Mouse (Mus musculus): ENCODE results near the gene 2410002F23Rik. TPM values are rescaled to one million over a fixed set of nuclear protein-coding genes. Genes with fewer than 3 reads are reported as not detected.
A peak's percentile ranks its signal among the peaks of the same experiment; 100 is the strongest.

2410002F23Rik gene
- polyA plus RNA-seq, 1 experiment: 68.9 TPM

- Histone ChIP-seq H3K36me3 (ENCODE audit: control insufficient read depth, insufficient read depth) (no peaks in the 10 kb centered on the region), H3ac (ENCODE audit: control insufficient read depth, insufficient read length, low read depth) (no peak overlapping the region), H3K4me3 (ENCODE audit: insufficient read depth, poor library complexity, severe bottlenecking) (no peak overlapping the region), H3K79me3 (ENCODE audit: low read depth) (no peaks in the 10 kb centered on the region), H3K79me2 (ENCODE audit: control insufficient read depth, insufficient read depth) (no peaks in the 10 kb centered on the region), H3K27me3 (ENCODE audit: control insufficient read depth, insufficient read depth, insufficient read length) (peaks cover 39% of the 10 kb centered on the region)
- no peak for TF ChIP-seq MYOG (IDR thresholded peaks at IDR 0.05; ENCODE audit: control insufficient read depth, extremely low read depth, insufficient read length)
- no peak for TF ChIP-seq USF1 (IDR thresholded peaks at IDR 0.05; ENCODE audit: low read depth)
- no peak for TF ChIP-seq FOSL1 (IDR thresholded peaks at IDR 0.05; ENCODE audit: insufficient read depth, low read length, poor library complexity, severe bottlenecking)
- no peak for TF ChIP-seq CEBPB (IDR thresholded peaks at IDR 0.05; ENCODE audit: low read depth)
- TF ChIP-seq MYOD1 (IDR thresholded peaks at IDR 0.05; ENCODE audit: control insufficient read depth, insufficient read length, low read depth): no peak
- TF ChIP-seq MAX (IDR thresholded peaks at IDR 0.05): no peak
- no peak for TF ChIP-seq CTCF (IDR thresholded peaks at IDR 0.05; ENCODE audit: control insufficient read depth, insufficient read depth, insufficient read length)
These were observed 30.1 kb downstream of the 2410002F23Rik start for GRCm38 (mm10) chr7:44276461-44277249.

GRCm38 (mm10) chr7:44277250-44277622 is 30.7 kb downstream of the 2410002F23Rik start:
- H3ac ChIP-seq (ENCODE audit: control insufficient read depth, insufficient read length, low read depth): no peak overlapping the region
- H3K27me3 ChIP-seq (ENCODE audit: control insufficient read depth, insufficient read depth, insufficient read length): peaks cover 43% of the 10 kb centered on the region
- no peaks in the 10 kb centered on the region for H3K36me3 ChIP-seq (ENCODE audit: control insufficient read depth, insufficient read depth)
- no peaks in the 10 kb centered on the region for H3K79me2 ChIP-seq (ENCODE audit: control insufficient read depth, insufficient read depth)
- no peak for TF ChIP-seq FOSL1 (IDR thresholded peaks at IDR 0.05; ENCODE audit: insufficient read depth, low read length, poor library complexity, severe bottlenecking)
- TF ChIP-seq USF1 (IDR thresholded peaks at IDR 0.05; ENCODE audit: low read depth): no peak
- TF ChIP-seq CTCF (IDR thresholded peaks at IDR 0.05; ENCODE audit: control insufficient read depth, insufficient read depth, insufficient read length): no peak
- no peak for TF ChIP-seq CEBPB (IDR thresholded peaks at IDR 0.05; ENCODE audit: low read depth)
- no peak for TF ChIP-seq MYOD1 (IDR thresholded peaks at IDR 0.05; ENCODE audit: control insufficient read depth, insufficient read length, low read depth)
- no peak for TF ChIP-seq MAX (IDR thresholded peaks at IDR 0.05)
- TF ChIP-seq MYOG (IDR thresholded peaks at IDR 0.05; ENCODE audit: control insufficient read depth, extremely low read depth, insufficient read length): no peak
- no peak overlapping the region for H3K4me3 ChIP-seq (ENCODE audit: insufficient read depth, poor library complexity, severe bottlenecking)
- no peaks in the 10 kb centered on the region for H3K79me3 ChIP-seq (ENCODE audit: low read depth)

- H3K79me3 ChIP-seq (ENCODE audit: low read depth): no peaks in the 10 kb centered on the region
- peaks cover 24% of the 10 kb centered on the region for H3K27me3 ChIP-seq (ENCODE audit: control insufficient read depth, insufficient read depth, insufficient read length)
- H3K79me2 ChIP-seq (ENCODE audit: control insufficient read depth, insufficient read depth): no peaks in the 10 kb centered on the region
These were observed 34.4 kb downstream of the 2410002F23Rik start for GRCm38 (mm10) chr7:44280959-44281358.

GRCm38 (mm10) chr7:44281586-44281985 is 35.1 kb downstream of the 2410002F23Rik start:
- Histone ChIP-seq H3ac (ENCODE audit: control insufficient read depth, insufficient read length, low read depth) (no peak overlapping the region), H3K4me3 (ENCODE audit: insufficient read depth, poor library complexity, severe bottlenecking) (no peak overlapping the region), H3K27me3 (ENCODE audit: control insufficient read depth, insufficient read depth, insufficient read length) (peaks cover 22% of the 10 kb centered on the region), H3K79me2 (ENCODE audit: control insufficient read depth, insufficient read depth) (no peaks in the 10 kb centered on the region), H3K79me3 (ENCODE audit: low read depth) (no peaks in the 10 kb centered on the region), H3K36me3 (ENCODE audit: control insufficient read depth, insufficient read depth) (no peaks in the 10 kb centered on the region)
- TF ChIP-seq MYOG (IDR thresholded peaks at IDR 0.05; ENCODE audit: control insufficient read depth, extremely low read depth, insufficient read length) (no peak), MAX (IDR thresholded peaks at IDR 0.05) (no peak), CEBPB (IDR thresholded peaks at IDR 0.05; ENCODE audit: low read depth) (no peak), MYOD1 (IDR thresholded peaks at IDR 0.05; ENCODE audit: control insufficient read depth, insufficient read length, low read depth) (no peak), FOSL1 (IDR thresholded peaks at IDR 0.05; ENCODE audit: insufficient read depth, low read length, poor library complexity, severe bottlenecking) (no peak), USF1 (IDR thresholded peaks at IDR 0.05; ENCODE audit: low read depth) (no peak), CTCF (IDR thresholded peaks at IDR 0.05; ENCODE audit: control insufficient read depth, insufficient read depth, insufficient read length) (no peak)

More at GRCm38 (mm10) chr7:44280959-44281358, 34.4 kb downstream of the 2410002F23Rik start:
- Histone ChIP-seq H3K4me3 (ENCODE audit: insufficient read depth, poor library complexity, severe bottlenecking) (no peak overlapping the region), H3ac (ENCODE audit: control insufficient read depth, insufficient read length, low read depth) (no peak overlapping the region), H3K36me3 (ENCODE audit: control insufficient read depth, insufficient read depth) (no peaks in the 10 kb centered on the region)
- no peak for TF ChIP-seq CTCF (IDR thresholded peaks at IDR 0.05; ENCODE audit: control insufficient read depth, insufficient read depth, insufficient read length)
- TF ChIP-seq CEBPB (IDR thresholded peaks at IDR 0.05; ENCODE audit: low read depth): no peak
- TF ChIP-seq USF1 (IDR thresholded peaks at IDR 0.05; ENCODE audit: low read depth): peak; percentile 48
- TF ChIP-seq FOSL1 (IDR thresholded peaks at IDR 0.05; ENCODE audit: insufficient read depth, low read length, poor library complexity, severe bottlenecking): no peak

GRCm38 (mm10) chr7:44287760-44288159 is 41.2 kb downstream of the 2410002F23Rik start:
- peaks cover 22% of the 10 kb centered on the region for H3K27me3 ChIP-seq (ENCODE audit: control insufficient read depth, insufficient read depth, insufficient read length)
- no peaks in the 10 kb centered on the region for H3K79me2 ChIP-seq (ENCODE audit: control insufficient read depth, insufficient read depth)
- no peak overlapping the region for H3ac ChIP-seq (ENCODE audit: control insufficient read depth, insufficient read length, low read depth)
- H3K79me3 ChIP-seq (ENCODE audit: low read depth): no peaks in the 10 kb centered on the region
- no peak for TF ChIP-seq MAX (IDR thresholded peaks at IDR 0.05)
- TF ChIP-seq FOSL1 (IDR thresholded peaks at IDR 0.05; ENCODE audit: insufficient read depth, low read length, poor library complexity, severe bottlenecking): no peak
- TF ChIP-seq MYOD1 (IDR thresholded peaks at IDR 0.05; ENCODE audit: control insufficient read depth, insufficient read length, low read depth): no peak
- no peak for TF ChIP-seq CEBPB (IDR thresholded peaks at IDR 0.05; ENCODE audit: low read depth)
- TF ChIP-seq MYOG (IDR thresholded peaks at IDR 0.05; ENCODE audit: control insufficient read depth, extremely low read depth, insufficient read length): no peak
- no peak for TF ChIP-seq CTCF (IDR thresholded peaks at IDR 0.05; ENCODE audit: control insufficient read depth, insufficient read depth, insufficient read length)
- no peak for TF ChIP-seq USF1 (IDR thresholded peaks at IDR 0.05; ENCODE audit: low read depth)
- no peak overlapping the region for H3K4me3 ChIP-seq (ENCODE audit: insufficient read depth, poor library complexity, severe bottlenecking)
- H3K36me3 ChIP-seq (ENCODE audit: control insufficient read depth, insufficient read depth): no peaks in the 10 kb centered on the region
